Mouse (Mus musculus): Measurements from ENCODE around the gene Wipf2. TPM values are rescaled to one million over a fixed set of nuclear protein-coding genes. Genes with fewer than 3 reads are reported as not detected.

Gene Wipf2
- polyA plus RNA-seq, 1 experiment from 2014 or later, result 6.7 TPM

- H3K4me1 ChIP-seq (ENCODE audit: control insufficient read depth, insufficient read depth, low read length), result peaks cover 60% of the 10 kb centered on the region
- ATAC-seq (ENCODE audit: low FRiP score, low TSS enrichment), result peak; percentile 79
- H3K9ac ChIP-seq (ENCODE audit: low read depth, low read length), result 0 out of 2 replicates have a peak overlapping the region, but pooled peaks have one; percentile 20
- peaks cover 20% of the 10 kb centered on the region for H3K36me3 ChIP-seq (ENCODE audit: control insufficient read depth, insufficient read depth, low read length)
- WGBS, result 3% methylated on average over 10 of the region's 10 CpGs
- peak overlapping the region; percentile 9 for H3K4me2 ChIP-seq (replicated peaks; ENCODE audit: low read depth, low read length)
- H3K4me3 ChIP-seq (ENCODE audit: low read length), result peak overlapping the region; percentile 6; the same call in 1 of the 2 replicates
- peak overlapping the region; percentile 51 for H3K27ac ChIP-seq (ENCODE audit: low read depth, low read length)
- H3K9me3 ChIP-seq (ENCODE audit: control insufficient read depth, low read length), result no peaks in the 10 kb centered on the region
- H3K27me3 ChIP-seq (ENCODE audit: control insufficient read depth, insufficient read depth, low read length), result no peaks in the 10 kb centered on the region
Measured at GRCm38 (mm10) chr11:98954373-98954772, 90.9 kb downstream of the Wipf2 start.

Other genes starting within 250 kb of the Wipf2 start
- gene Gm12355, start 238.0 kb upstream of the Wipf2 start, polyA plus RNA-seq (2014; fragmentation: Nextera tagmentation; extraction: Ambion mirVana), result 0.60 and 1.2 TPM in 2 replicates
- gene Gsdma3, start 237.3 kb upstream of the Wipf2 start, polyA plus RNA-seq (2014; fragmentation: Nextera tagmentation; extraction: Ambion mirVana), result not detected in 2 replicates
- not detected in 2 replicates for gene Gsdma2, start 216.9 kb upstream of the Wipf2 start, polyA plus RNA-seq (2014; fragmentation: Nextera tagmentation; extraction: Ambion mirVana)
- gene Gsdma, start 199.3 kb upstream of the Wipf2 start, polyA plus RNA-seq (2014; fragmentation: Nextera tagmentation; extraction: Ambion mirVana), result 0.16 TPM in 1 of 2 replicates, not detected in the other
- gene Psmd3, start 181.1 kb upstream of the Wipf2 start, polyA plus RNA-seq (2014; fragmentation: Nextera tagmentation; extraction: Ambion mirVana), result 181 and 187 TPM in 2 replicates
- gene Csf3, start 162.4 kb upstream of the Wipf2 start, polyA plus RNA-seq (2014; fragmentation: Nextera tagmentation; extraction: Ambion mirVana), result not detected in 2 replicates
- 39.5 and 59.1 TPM in 2 replicates for gene Med24, start 134.2 kb upstream of the Wipf2 start, polyA plus RNA-seq (2014; fragmentation: Nextera tagmentation; extraction: Ambion mirVana)
- 28.0 and 31.8 TPM in 2 replicates for gene Thra, start 123.0 kb upstream of the Wipf2 start, polyA plus RNA-seq (2014; fragmentation: Nextera tagmentation; extraction: Ambion mirVana)
- gene Nr1d1, start 88.3 kb upstream of the Wipf2 start, polyA plus RNA-seq (2014; fragmentation: Nextera tagmentation; extraction: Ambion mirVana), result 1.6 and 2.6 TPM in 2 replicates
- 21.6 and 33.7 TPM in 2 replicates for gene Msl1, start 68.1 kb upstream of the Wipf2 start, polyA plus RNA-seq (2014; fragmentation: Nextera tagmentation; extraction: Ambion mirVana)
- 28.1 and 43.1 TPM in 2 replicates for gene Casc3, start 58.7 kb upstream of the Wipf2 start, polyA plus RNA-seq (2014; fragmentation: Nextera tagmentation; extraction: Ambion mirVana)
- gene Rapgefl1, start 26.9 kb upstream of the Wipf2 start, polyA plus RNA-seq (2014; fragmentation: Nextera tagmentation; extraction: Ambion mirVana), result 1.6 and 2.4 TPM in 2 replicates
- 32.5 and 44.1 TPM in 2 replicates for gene Cdc6, start 44.2 kb downstream of the Wipf2 start, polyA plus RNA-seq (2014; fragmentation: Nextera tagmentation; extraction: Ambion mirVana)
- 27.7 and 36.7 TPM in 2 replicates for gene Rara, start 64.2 kb downstream of the Wipf2 start, polyA plus RNA-seq (2014; fragmentation: Nextera tagmentation; extraction: Ambion mirVana)
- gene Gjd3, start 119.4 kb downstream of the Wipf2 start, polyA plus RNA-seq (2014; fragmentation: Nextera tagmentation; extraction: Ambion mirVana), result 0.64 TPM in 1 of 2 replicates, not detected in the other
- 284 and 300 TPM in 2 replicates for gene Top2a, start 160.6 kb downstream of the Wipf2 start, polyA plus RNA-seq (2014; fragmentation: Nextera tagmentation; extraction: Ambion mirVana)
- gene Igfbp4, start 177.6 kb downstream of the Wipf2 start, polyA plus RNA-seq (2014; fragmentation: Nextera tagmentation; extraction: Ambion mirVana), result 421 and 542 TPM in 2 replicates
- 0.11 and 0.20 TPM in 2 replicates for gene Tns4, start 225.7 kb downstream of the Wipf2 start, polyA plus RNA-seq (2014; fragmentation: Nextera tagmentation; extraction: Ambion mirVana)

Measured in kidney, embryonic 14.5 days (tissue).